Mouse (Mus musculus) stomach, embryonic 14.5 days (tissue): Measurements from ENCODE around the gene Gm8251. TPM values are rescaled to one million over a fixed set of nuclear protein-coding genes. Genes with fewer than 3 reads are reported as not detected.

ENCODE experiments used
- ATAC-seq: fragments of 200-750 bp; cut with Nextera tagmentation; 2 replicates; pipeline ENCODE4 v1.8.0; 2017; ENCODE audit warnings: low read depth, moderate TSS enrichment; ENCODE audit not compliant: insufficient number of reproducible peaks, insufficient read depth, low FRiP score
- H3K27ac ChIP-seq: fragments of 300-500 bp; sonication (generic); 2 replicates; pipeline ENCODE4 v1.5.1; 2014; ENCODE audit warnings: mild to moderate bottlenecking, low read length, moderate library complexity, mixed read lengths
- H3K27me3 ChIP-seq: fragments of 300-500 bp; sonication (generic); 2 replicates; pipeline ENCODE4 v1.6.1; 2014; ENCODE audit warnings: low read length, control low read depth, mixed read lengths; ENCODE audit not compliant: control insufficient read depth, insufficient read depth
- H3K36me3 ChIP-seq: fragments of 300-500 bp; sonication (generic); 2 replicates; pipeline ENCODE4 v1.6.1; 2014; ENCODE audit warnings: mild to moderate bottlenecking, control low read depth, low read length, moderate library complexity, mixed read lengths; ENCODE audit not compliant: control insufficient read depth, insufficient read depth
- H3K4me1 ChIP-seq: fragments of 300-500 bp; sonication (generic); 2 replicates; pipeline ENCODE4 v1.6.1; 2014; ENCODE audit warnings: low read length, control low read depth, mixed read lengths; ENCODE audit not compliant: control insufficient read depth, insufficient read depth
- H3K4me2 ChIP-seq: fragments of 300-500 bp; sonication (generic); replicated peaks from 2 replicates; pipeline ENCODE4 v1.6.1; 2014; ENCODE audit warnings: low read depth, low read length, control low read depth
- H3K4me3 ChIP-seq: fragments of 300-500 bp; sonication (generic); 2 replicates; pipeline ENCODE4 v1.5.1; 2014; ENCODE audit warnings: low read depth, low read length, control low read depth
- H3K9ac ChIP-seq: fragments of 300-500 bp; sonication (generic); replicated peaks from 2 replicates; pipeline ENCODE4 v1.6.1; 2014; ENCODE audit warnings: low read depth, mild to moderate bottlenecking, control low read depth, low read length, moderate library complexity, mixed read lengths
- H3K9me3 ChIP-seq: fragments of 300-500 bp; sonication (generic); 2 replicates; pipeline ENCODE4 v1.6.1; 2016; ENCODE audit warnings: low read depth, low read length, control low read depth; ENCODE audit not compliant: control insufficient read depth
- WGBS: fragments of 180-500 bp; shearing (Covaris S2); extraction: QIAGEN DNeasy Blood & Tissue Kit; methylation state at CpG from one replicate; pipeline ENCODE4 v1.1.7; 2014; 5-methylcytosine and 5-hydroxymethylcytosine counted together
- polyA plus RNA-seq: library from polyadenylated mRNA; unstranded; fragments of >200 nt; fragmentation: Nextera tagmentation; extraction: Ambion mirVana; gene quantifications from 2 replicates; pipeline ENCODE4 v1.2.1, GENCODE M21; 2014

Gm8251 gene
- polyA plus RNA-seq = 0.14 and 0.23 TPM in 2 replicates

DNA sequence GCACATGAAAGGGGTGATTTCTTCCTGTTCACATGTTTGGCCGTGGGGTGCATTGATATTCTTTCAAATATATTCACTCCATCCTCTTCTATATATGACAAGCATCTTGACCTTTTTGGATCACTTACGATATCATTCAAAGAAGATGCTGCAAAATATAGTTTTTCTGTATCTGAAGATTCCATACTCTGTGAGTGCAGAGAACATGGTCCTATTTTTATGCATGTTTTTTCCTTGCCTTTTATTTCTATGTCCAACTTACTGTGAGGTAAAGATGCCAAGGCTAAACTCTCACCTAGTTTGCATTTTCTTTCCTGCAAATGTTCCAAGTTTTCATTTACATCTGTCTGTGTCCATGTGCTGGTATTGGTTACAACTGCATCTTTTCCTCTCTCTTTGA lies at the start of gene Gm8251:
Gm8251 (minus strand) TSS at position 101 of the 400 bp plus-strand sequence.
- ATAC-seq = no peak
- Histone ChIP-seq H3K4me1 (no peaks in the 10 kb centered on the region), H3K9ac (no peak within 1 kb of the TSS), H3K4me2 (no peak within 1 kb of the TSS), H3K4me3 (no peak within 1 kb of the TSS), H3K36me3 (no peaks in the 10 kb centered on the region), H3K27ac (no peak within 1 kb of the TSS), H3K9me3 (no peaks in the 10 kb centered on the region), H3K27me3 (no peaks in the 10 kb centered on the region)
- 96% methylated on average over 2 of the region's 2 CpGs for WGBS

- Histone ChIP-seq H3K4me2 (peak overlapping the region; percentile 62), H3K4me3 (peak overlapping the region; percentile 76), H3K9ac (0 out of 2 replicates have a peak overlapping the region, but pooled peaks have one; percentile 3), H3K36me3 (peaks cover 14% of the 10 kb centered on the region), H3K9me3 (no peaks in the 10 kb centered on the region), H3K27ac (no peak overlapping the region), H3K27me3 (no peaks in the 10 kb centered on the region), H3K4me1 (0 out of 2 replicates have a peak, but pooled peaks cover 4% of the 10 kb centered on the region)
- 10% methylated on average over 5 of the region's 5 CpGs for WGBS
- no peak for ATAC-seq
Observed at GRCm38 (mm10) chr1:44102939-44103338, 41.2 kb upstream of the Gm8251 start.

DNA sequence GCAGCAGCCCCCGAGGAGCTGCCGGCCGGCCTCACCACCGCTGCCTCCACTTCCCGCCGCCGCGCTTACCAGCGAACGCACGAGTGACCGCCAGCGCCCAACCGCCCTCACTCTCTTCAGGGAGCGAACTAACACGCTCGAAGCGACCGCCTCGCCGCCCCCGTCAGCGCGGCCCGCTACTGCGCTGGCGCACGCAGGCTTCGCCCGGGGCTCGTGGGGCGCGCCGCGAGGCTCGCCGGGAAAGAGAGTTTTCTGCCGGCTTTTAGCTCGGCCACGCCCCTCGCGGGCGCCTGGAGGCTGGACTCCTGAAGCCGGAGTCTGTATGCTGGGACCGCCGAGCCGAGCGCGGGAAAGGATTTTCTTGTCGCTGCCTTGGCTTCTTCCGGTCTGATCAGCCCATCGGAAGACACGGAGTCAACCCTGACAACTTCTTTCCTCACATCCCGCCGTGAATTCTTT lies 40.6 kb upstream of the Gm8251 start, which contains the start of gene Tex30:
Tex30 (minus strand) TSS at position 183 of the 459 bp plus-strand sequence.
- WGBS = under 1% methylated on average over 51 of the region's 55 CpGs
- H3K27ac ChIP-seq = peak within 1 kb of the TSS; percentile 87
- ATAC-seq = peak; percentile 98
- no peaks in the 10 kb centered on the region for H3K9me3 ChIP-seq
- 0 out of 2 replicates have a peak, but pooled peaks cover 4% of the 10 kb centered on the region for H3K4me1 ChIP-seq
- peak within 1 kb of the TSS; percentile 64 for H3K9ac ChIP-seq
- no peaks in the 10 kb centered on the region for H3K27me3 ChIP-seq
- H3K36me3 ChIP-seq = peaks cover 9% of the 10 kb centered on the region
- H3K4me2 ChIP-seq = peak within 1 kb of the TSS; percentile 62
- peak within 1 kb of the TSS; percentile 76 for H3K4me3 ChIP-seq

DNA sequence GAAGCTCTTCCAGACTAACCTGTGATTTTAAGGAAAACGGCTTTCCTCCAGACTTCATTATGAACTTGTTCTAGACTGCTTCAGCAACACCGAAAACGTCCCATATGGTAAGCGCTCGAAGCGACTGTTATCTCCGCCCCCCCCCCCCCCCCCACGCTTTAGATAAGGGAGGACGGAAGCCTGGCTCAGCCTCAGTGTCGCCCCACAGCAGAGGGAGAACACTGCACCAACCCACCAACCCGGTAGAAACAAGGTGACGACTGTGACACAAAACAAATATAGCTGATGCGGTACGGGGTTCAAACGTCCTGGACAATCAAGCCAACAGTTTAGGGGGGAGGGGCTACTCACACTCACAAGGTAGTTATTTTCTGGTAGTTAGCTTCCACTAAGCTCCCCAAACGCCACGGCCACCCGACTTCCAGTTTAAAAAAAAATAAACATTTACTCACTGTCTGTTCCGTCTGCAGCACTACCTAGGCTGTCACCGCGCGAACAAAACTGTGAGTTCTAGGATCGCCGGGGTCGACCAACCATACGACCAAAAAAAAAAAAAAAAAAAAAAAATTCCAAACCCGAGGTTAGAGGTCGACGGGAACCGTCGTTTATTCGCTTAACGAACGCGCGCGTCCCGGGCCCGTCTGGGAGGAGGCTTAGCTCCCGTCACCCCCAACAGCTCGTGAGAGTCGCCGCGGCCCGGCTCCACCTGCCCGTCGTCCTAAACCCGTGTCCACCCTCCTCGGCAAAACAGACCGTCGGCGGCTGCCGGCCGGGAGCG lies 39.9 kb upstream of the Gm8251 start:
- ATAC-seq = peak; percentile 66
- H3K4me3 ChIP-seq = peak overlapping the region; percentile 76
- peaks cover 9% of the 10 kb centered on the region for H3K36me3 ChIP-seq
- H3K9ac ChIP-seq = peak overlapping the region; percentile 64
- peak overlapping the region; percentile 87 for H3K27ac ChIP-seq
- 0 out of 2 replicates have a peak, but pooled peaks cover 4% of the 10 kb centered on the region for H3K4me1 ChIP-seq
- no peaks in the 10 kb centered on the region for H3K9me3 ChIP-seq
- H3K4me2 ChIP-seq = peak overlapping the region; percentile 62
- no peaks in the 10 kb centered on the region for H3K27me3 ChIP-seq
- under 1% methylated on average over 55 of the region's 55 CpGs for WGBS

DNA sequence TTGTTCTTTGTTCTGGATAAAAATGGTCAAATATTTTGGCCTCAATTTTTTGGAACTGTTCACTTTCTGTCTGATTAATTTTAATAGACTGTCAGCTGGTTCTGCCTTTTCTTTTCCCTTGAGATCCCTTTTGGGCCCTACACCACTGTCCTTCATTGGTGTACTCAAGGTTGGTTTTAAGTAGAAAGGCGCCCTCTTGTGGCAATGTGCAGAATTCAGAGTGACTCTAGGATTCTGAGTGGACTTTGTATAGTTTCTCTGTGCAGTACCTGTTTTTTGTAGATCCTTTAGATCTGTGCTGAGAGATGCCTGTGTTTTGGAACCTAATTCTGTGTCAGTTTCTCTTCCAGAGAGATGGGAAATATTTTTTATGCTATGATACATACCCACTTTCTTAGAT lies 2.9 kb upstream of the Gm8251 start:
- H3K36me3 ChIP-seq = no peaks in the 10 kb centered on the region
- WGBS = 0% methylated on average over 1 of the region's 1 CpGs

GRCm38 (mm10) chr1:44063439-44063838 lies 1.7 kb upstream of the Gm8251 start:
- Histone ChIP-seq H3K27me3 (no peaks in the 10 kb centered on the region), H3K4me3 (no peak overlapping the region), H3K36me3 (no peaks in the 10 kb centered on the region), H3K4me2 (no peak overlapping the region), H3K9ac (no peak overlapping the region), H3K4me1 (no peaks in the 10 kb centered on the region), H3K27ac (no peak overlapping the region), H3K9me3 (no peaks in the 10 kb centered on the region)
- no peak for ATAC-seq
- 91% methylated on average over 6 of the region's 6 CpGs for WGBS

More for the DNA sequence above, 2.9 kb upstream of the Gm8251 start:
- Histone ChIP-seq H3K27me3 (no peaks in the 10 kb centered on the region), H3K4me1 (no peaks in the 10 kb centered on the region), H3K4me3 (no peak overlapping the region), H3K9ac (no peak overlapping the region), H3K9me3 (no peaks in the 10 kb centered on the region), H3K4me2 (no peak overlapping the region), H3K27ac (no peak overlapping the region)
- ATAC-seq = no peak

GRCm38 (mm10) chr1:44057805-44058204 lies 3.9 kb downstream of the Gm8251 start:
- H3K4me2 ChIP-seq = no peak overlapping the region
- H3K36me3 ChIP-seq = no peaks in the 10 kb centered on the region
- H3K4me3 ChIP-seq = no peak overlapping the region
- H3K9ac ChIP-seq = no peak overlapping the region
- no peak for ATAC-seq
- WGBS = 89% methylated on average over 3 of the region's 3 CpGs
- no peaks in the 10 kb centered on the region for H3K4me1 ChIP-seq
- H3K27me3 ChIP-seq = no peaks in the 10 kb centered on the region
- no peak overlapping the region for H3K27ac ChIP-seq
- no peaks in the 10 kb centered on the region for H3K9me3 ChIP-seq

DNA sequence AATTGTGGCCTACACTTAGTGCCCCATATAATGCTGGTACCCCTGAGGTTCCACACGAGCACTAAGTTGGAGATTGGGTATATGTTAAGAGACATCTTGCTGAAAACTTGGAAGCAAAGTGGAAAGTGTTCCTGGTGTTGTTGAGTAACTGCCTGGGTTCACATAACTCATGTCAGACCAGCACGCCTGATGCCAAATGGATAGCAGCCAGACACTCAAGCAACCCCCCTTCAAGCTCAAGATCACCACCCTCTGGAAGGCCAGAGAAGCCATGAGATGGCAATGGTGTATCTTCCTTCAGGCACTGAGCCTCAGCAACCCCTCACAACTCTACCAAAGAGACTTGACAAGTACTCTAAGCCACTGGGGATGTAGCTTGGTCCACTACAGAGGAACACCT lies 15.2 kb downstream of the Gm8251 start:
- ATAC-seq = no peak
- 63% methylated on average over 2 of the region's 2 CpGs for WGBS
- Histone ChIP-seq H3K4me3 (no peak overlapping the region), H3K27me3 (no peaks in the 10 kb centered on the region), H3K27ac (no peak overlapping the region), H3K4me1 (no peaks in the 10 kb centered on the region), H3K4me2 (no peak overlapping the region), H3K36me3 (no peaks in the 10 kb centered on the region), H3K9ac (no peak overlapping the region), H3K9me3 (no peaks in the 10 kb centered on the region)
